ENCODE assay signal across 24 mouse cellular contexts in the genomic region with DNA sequence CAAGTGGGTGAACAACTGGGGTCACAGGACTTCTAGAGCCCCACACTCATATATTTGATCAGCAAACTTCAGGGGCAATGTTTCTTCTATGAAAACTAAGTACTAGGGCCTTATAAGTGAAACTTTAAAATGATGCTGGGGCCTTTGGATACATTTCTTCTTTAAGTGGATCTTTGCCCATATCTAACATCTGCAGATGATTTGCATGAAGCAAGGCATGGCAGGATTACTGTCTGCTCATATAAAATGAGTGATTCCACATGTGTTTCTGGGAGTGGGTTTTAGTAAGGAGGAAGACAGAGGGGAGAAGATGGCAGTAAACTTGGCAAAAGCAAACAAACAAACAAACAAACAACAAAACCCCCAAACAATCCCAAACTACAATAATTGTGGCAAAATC.
DNase-seq lines count a peak whose midpoint lies in the region; ATAC-seq and TF ChIP-seq lines count a peak whose summit lies in the region.
"Had no signal": no experiment of that assay in that cellular context is flagged by ENCODE, and none has a peak within 500 bp of the region (broad histone marks: within the 10 kb centered on the region; RNA-seq: fewer than 3 reads in every experiment).

No protein-coding gene starts in this region.

- ATAC-seq in embryonic facial prominence, embryonic 14.5 days (ENCODE audit: low read depth) = no peak
- ATAC-seq in limb, embryonic 14.5 days (ENCODE audit: low FRiP score, low read depth) = no peak
- no peak for ATAC-seq in midbrain, postnatal 0 days (ENCODE audit: low FRiP score)
- ATAC-seq: activated CD4-positive, CD25-positive, alpha-beta regulatory T cell, adult 4 months; CD4-positive, CD25-positive, alpha-beta regulatory T cell, adult 4 months; Patski had no signal

- no peak for TF ChIP-seq CTCF in midbrain, postnatal 0 days (IDR thresholded peaks at IDR 0.05)

- TF ChIP-seq POLR2A in limb, embryonic 14.5 days (IDR thresholded peaks at IDR 0.05; ENCODE audit: borderline replicate concordance, extremely low read depth, insufficient read depth, insufficient read length) = no peak

- peak; percentile 75 for DNase-seq in embryonic facial prominence, embryonic 14.5 days (ENCODE audit: low spot score)
- no peak for DNase-seq in embryonic facial prominence, embryonic 10.5 days (ENCODE audit: low spot score)
- peak; percentile 38 for DNase-seq in limb, embryonic 14.5 days (ENCODE audit: low spot score)
- DNase-seq in limb, embryonic 10.5 days (ENCODE audit: low spot score) = no peak
- peak; percentile 7 for DNase-seq in 3T3-L1 (ENCODE audit: low read depth, low spot score)
- peak; percentile 74 for DNase-seq in NIH3T3 (ENCODE audit: low read depth)
- no peak for DNase-seq in gastrocnemius, postnatal 14 days
- DNase-seq in midbrain, postnatal 0 days (ENCODE audit: low spot score) = no peak
- DNase-seq: adrenal gland, adult 2 months; adrenal gland, adult 8-10 months; adrenal gland, postnatal 10 days; adrenal gland, postnatal 14 days; adrenal gland, postnatal 25 days; adrenal gland, postnatal 36 days; B cell, adult 2 months; cerebellum, adult 11 months; cerebellum, adult 11-12 months; cerebellum, adult 18-20 months; cerebellum, adult 2 months had no signal

- intact Hi-C loops in gastrocnemius, postnatal 14 days (cut with DNase I; ENCODE audit: low total_unique reads) = no loop called here

- no peaks in the 10 kb centered on the region for H3K9me3 ChIP-seq in embryonic facial prominence, embryonic 14.5 days (ENCODE audit: control insufficient read depth, low read length)
- no peaks in the 10 kb centered on the region for H3K9me3 ChIP-seq in embryonic facial prominence, embryonic 10.5 days
- no peaks in the 10 kb centered on the region for H3K9me3 ChIP-seq in limb, embryonic 14.5 days (ENCODE audit: control insufficient read depth, low read length)
- H3K9me3 ChIP-seq in limb, embryonic 10.5 days (replicated peaks) = no peaks in the 10 kb centered on the region
- no peaks in the 10 kb centered on the region for H3K9me3 ChIP-seq in midbrain, postnatal 0 days (ENCODE audit: low read length)
- H3K9me3 ChIP-seq: G1E had no signal

- no peak overlapping the region for H3K27ac ChIP-seq in embryonic facial prominence, embryonic 14.5 days (replicated peaks; ENCODE audit: low read depth, low read length)
- no peak overlapping the region for H3K27ac ChIP-seq in embryonic facial prominence, embryonic 10.5 days (replicated peaks)
- H3K27ac ChIP-seq in limb, embryonic 14.5 days (replicated peaks; ENCODE audit: low read depth, low read length) = no peak overlapping the region
- H3K27ac ChIP-seq in limb, embryonic 10.5 days = no peak overlapping the region
- no peak overlapping the region for H3K27ac ChIP-seq in midbrain, postnatal 0 days (ENCODE audit: low read depth, low read length)

- H3K4me2 ChIP-seq in embryonic facial prominence, embryonic 14.5 days (ENCODE audit: low read depth, low read length) = no peak overlapping the region
- no peak overlapping the region for H3K4me2 ChIP-seq in limb, embryonic 14.5 days (replicated peaks; ENCODE audit: low read depth, low read length, severe bottlenecking)
- H3K4me2 ChIP-seq in midbrain, postnatal 0 days (ENCODE audit: low read depth, low read length, poor library complexity, severe bottlenecking) = no peak overlapping the region

- H3K4me1 ChIP-seq in embryonic facial prominence, embryonic 14.5 days (ENCODE audit: control insufficient read depth, insufficient read depth, low read length) = 0 out of 2 replicates have a peak, but pooled peaks cover 2% of the 10 kb centered on the region
- no peaks in the 10 kb centered on the region for H3K4me1 ChIP-seq in embryonic facial prominence, embryonic 10.5 days
- H3K4me1 ChIP-seq in limb, embryonic 14.5 days (ENCODE audit: control insufficient read depth, insufficient read depth, low read length) = no peaks in the 10 kb centered on the region
- H3K4me1 ChIP-seq in limb, embryonic 10.5 days = no peaks in the 10 kb centered on the region
- H3K4me1 ChIP-seq in midbrain, postnatal 0 days (ENCODE audit: insufficient read depth, low read length) = no peaks in the 10 kb centered on the region

- H3K36me3 ChIP-seq in embryonic facial prominence, embryonic 14.5 days (ENCODE audit: control insufficient read depth, insufficient read depth, low read length) = no peaks in the 10 kb centered on the region
- H3K36me3 ChIP-seq in embryonic facial prominence, embryonic 10.5 days (replicated peaks) = no peaks in the 10 kb centered on the region
- H3K36me3 ChIP-seq in limb, embryonic 14.5 days (ENCODE audit: control insufficient read depth, insufficient read depth, low read length) = no peaks in the 10 kb centered on the region
- H3K36me3 ChIP-seq in limb, embryonic 10.5 days = no peaks in the 10 kb centered on the region
- no peaks in the 10 kb centered on the region for H3K36me3 ChIP-seq in midbrain, postnatal 0 days (ENCODE audit: insufficient read depth, low read length)
- H3K36me3 ChIP-seq: G1E had no signal

- no peaks in the 10 kb centered on the region for H3K27me3 ChIP-seq in embryonic facial prominence, embryonic 14.5 days (replicated peaks; ENCODE audit: control insufficient read depth, insufficient read depth, low read length)
- H3K27me3 ChIP-seq in embryonic facial prominence, embryonic 10.5 days (replicated peaks; ENCODE audit: low read depth, poor library complexity, severe bottlenecking) = no peaks in the 10 kb centered on the region
- H3K27me3 ChIP-seq in limb, embryonic 14.5 days (ENCODE audit: control insufficient read depth, insufficient read depth, low read length) = no peaks in the 10 kb centered on the region
- no peaks in the 10 kb centered on the region for H3K27me3 ChIP-seq in limb, embryonic 10.5 days (ENCODE audit: low read depth, poor library complexity, severe bottlenecking)
- no peaks in the 10 kb centered on the region for H3K27me3 ChIP-seq in midbrain, postnatal 0 days (ENCODE audit: insufficient read depth, low read length)
- H3K27me3 ChIP-seq: CH12.LX, Patski had no signal

- H3K4me3 ChIP-seq in embryonic facial prominence, embryonic 14.5 days (ENCODE audit: low read depth, low read length) = no peak overlapping the region
- no peak overlapping the region for H3K4me3 ChIP-seq in embryonic facial prominence, embryonic 10.5 days
- no peak overlapping the region for H3K4me3 ChIP-seq in limb, embryonic 14.5 days (replicated peaks; ENCODE audit: low read length)
- no peak overlapping the region for H3K4me3 ChIP-seq in limb, embryonic 10.5 days
- no peak overlapping the region for H3K4me3 ChIP-seq in midbrain, postnatal 0 days (ENCODE audit: low read depth, low read length)

- no peak overlapping the region for H3K9ac ChIP-seq in embryonic facial prominence, embryonic 14.5 days (ENCODE audit: low read depth, low read length)
- no peak overlapping the region for H3K9ac ChIP-seq in limb, embryonic 14.5 days (ENCODE audit: low read depth, low read length, severe bottlenecking)
- H3K9ac ChIP-seq in midbrain, postnatal 0 days (replicated peaks; ENCODE audit: low read length, poor library complexity, severe bottlenecking) = no peak overlapping the region

Comparison
In these comparisons a context has a peak if more than half of its experiments do, and no peak if none do; other contexts are left out.
1. DNase-seq: peak in embryonic facial prominence, embryonic 14.5 days (single experiment), limb, embryonic 14.5 days (single experiment), 3T3-L1 (single experiment) and NIH3T3 (single experiment); none in embryonic facial prominence, embryonic 10.5 days (single experiment), limb, embryonic 10.5 days (single experiment), gastrocnemius, postnatal 14 days (single experiment) and midbrain, postnatal 0 days (single experiment).